Mouse (Mus musculus): ENCODE measurements around the gene Plekhg1. TPM values are rescaled to one million over a fixed set of nuclear protein-coding genes. Genes with fewer than 3 reads are reported as not detected.

The Plekhg1 gene
- polyA plus RNA-seq (2015; fragmentation: Nextera tagmentation; extraction: Ambion mirVana), result 4.7 and 4.8 TPM in 2 replicates

DNA sequence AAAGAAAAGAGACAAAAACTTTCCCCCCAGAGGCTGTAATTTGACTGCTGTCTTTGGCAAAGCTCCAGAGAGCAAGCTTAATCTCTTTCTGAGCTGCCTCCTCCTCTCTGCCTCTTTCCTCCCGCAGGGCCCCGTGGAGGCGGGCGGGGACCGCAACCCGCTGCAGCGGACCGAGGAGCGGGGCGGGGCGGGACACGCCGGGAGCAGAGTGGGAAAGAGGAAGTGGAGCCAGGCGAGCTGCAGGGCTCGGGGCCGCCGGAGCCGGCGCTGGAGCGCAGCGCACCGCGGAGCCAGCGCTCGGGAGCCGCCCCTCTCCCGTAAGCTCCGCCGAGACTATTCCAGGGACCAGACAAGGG lies at the start of gene Plekhg1:
Gene Plekhg1, plus strand, starts transcription at position 217 of the 356 bp plus-strand sequence.
- H3K9ac ChIP-seq (ENCODE audit: low read length), result peak within 1 kb of the TSS; percentile 80
- TF ChIP-seq CTCF (IDR thresholded peaks at IDR 0.05; ENCODE audit: low read depth) (peak; percentile 56), EP300 (optimal IDR thresholded peaks at IDR 0.05) (no peak)
- DNase-seq (ENCODE audit: low spot score) (peak; percentile 88), ATAC-seq (ENCODE audit: low FRiP score, low TSS enrichment) (peak; percentile 97)
- H3K27me3 ChIP-seq (ENCODE audit: control insufficient read depth, insufficient read depth, low read length), result no peaks in the 10 kb centered on the region
- peak within 1 kb of the TSS; percentile 95 for H3K4me2 ChIP-seq (replicated peaks; ENCODE audit: low read depth)
- H3K9me3 ChIP-seq (ENCODE audit: control insufficient read depth, low read length), result no peaks in the 10 kb centered on the region
- H3K36me3 ChIP-seq (ENCODE audit: control insufficient read depth, insufficient read depth, low read length), result no peaks in the 10 kb centered on the region
- H3K4me1 ChIP-seq (replicated peaks; ENCODE audit: control insufficient read depth, insufficient read depth), result no peaks in the 10 kb centered on the region; the same call in 1 of the 2 replicates
- WGBS, result 0% methylated on average over 22 of the region's 29 CpGs
- H3K4me3 ChIP-seq (ENCODE audit: low read depth, low read length), result peak within 1 kb of the TSS; percentile 71
- peak within 1 kb of the TSS; percentile 91 for H3K27ac ChIP-seq (replicated peaks)

DNA sequence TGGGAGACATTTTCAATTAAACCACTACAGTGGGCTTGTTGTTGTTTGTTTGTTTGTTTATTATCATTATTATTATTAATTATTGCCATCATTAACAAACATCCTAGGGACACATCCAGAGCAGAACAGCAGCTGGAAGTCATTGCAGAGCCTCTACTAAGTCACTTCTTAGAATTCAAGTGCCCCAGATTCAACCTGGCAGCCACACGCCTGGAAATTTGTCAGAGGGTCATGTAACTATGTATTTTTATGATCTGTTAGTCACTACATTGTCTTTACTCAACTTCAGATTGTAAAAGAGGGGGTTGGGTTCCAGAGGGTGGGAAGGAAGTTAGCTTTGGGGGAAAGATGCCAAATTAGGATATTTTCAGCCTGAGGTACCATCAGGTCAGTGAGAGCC lies 47.4 kb upstream of the Plekhg1 start:
- Histone ChIP-seq H3K27ac (replicated peaks) (no peak overlapping the region), H3K36me3 (ENCODE audit: control insufficient read depth, insufficient read depth, low read length) (no peaks in the 10 kb centered on the region), H3K4me1 (replicated peaks; ENCODE audit: control insufficient read depth, insufficient read depth) (no peaks in the 10 kb centered on the region), H3K4me3 (ENCODE audit: low read depth, low read length) (no peak overlapping the region), H3K9me3 (ENCODE audit: control insufficient read depth, low read length) (no peaks in the 10 kb centered on the region), H3K9ac (ENCODE audit: low read length) (no peak overlapping the region), H3K27me3 (ENCODE audit: control insufficient read depth, insufficient read depth, low read length) (no peaks in the 10 kb centered on the region), H3K4me2 (replicated peaks; ENCODE audit: low read depth) (no peak overlapping the region)
- no peak for ATAC-seq (ENCODE audit: low FRiP score, low TSS enrichment)
- no peak for DNase-seq (ENCODE audit: low spot score)
- WGBS, result 79% methylated on average over 1 of the region's 1 CpGs
- no peak for TF ChIP-seq CTCF (IDR thresholded peaks at IDR 0.05; ENCODE audit: low read depth)
- no peak for TF ChIP-seq EP300 (optimal IDR thresholded peaks at IDR 0.05)

DNA sequence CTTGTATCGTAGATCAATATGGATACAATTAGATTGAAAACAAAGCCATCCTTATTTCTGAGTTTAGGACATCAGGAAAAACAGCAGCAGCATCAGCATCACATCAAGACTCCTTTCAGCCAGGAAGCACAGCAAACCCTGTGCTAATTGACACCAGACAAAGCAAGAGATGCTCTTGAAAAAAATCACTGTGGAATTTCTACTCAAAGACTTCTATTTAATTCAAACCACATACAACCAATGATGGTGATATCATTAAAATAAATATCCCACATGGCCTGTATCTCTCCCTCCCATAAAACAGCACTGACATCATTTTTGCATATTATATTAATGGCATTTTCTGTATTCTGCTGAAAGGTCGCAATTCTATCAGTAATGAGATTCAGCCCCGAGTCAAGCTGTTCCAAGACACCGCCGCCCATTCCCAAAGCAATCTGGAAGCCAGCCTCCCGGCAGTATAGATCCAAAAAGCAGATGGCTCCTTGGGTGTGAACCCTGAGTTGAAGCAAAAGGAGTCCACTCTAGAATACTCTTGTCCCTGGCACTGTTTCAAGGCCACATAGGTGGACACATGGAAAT lies 46.4 kb upstream of the Plekhg1 start:
- no peak overlapping the region for H3K27ac ChIP-seq (replicated peaks)
- H3K4me2 ChIP-seq (replicated peaks; ENCODE audit: low read depth), result no peak overlapping the region
- H3K27me3 ChIP-seq (ENCODE audit: control insufficient read depth, insufficient read depth, low read length), result no peaks in the 10 kb centered on the region
- DNase-seq (ENCODE audit: low spot score) (no peak), ATAC-seq (ENCODE audit: low FRiP score, low TSS enrichment) (no peak)
- no peak overlapping the region for H3K4me3 ChIP-seq (ENCODE audit: low read depth, low read length)
- H3K4me1 ChIP-seq (replicated peaks; ENCODE audit: control insufficient read depth, insufficient read depth), result no peaks in the 10 kb centered on the region
- TF ChIP-seq EP300 (optimal IDR thresholded peaks at IDR 0.05), result no peak
- no peak for TF ChIP-seq CTCF (IDR thresholded peaks at IDR 0.05; ENCODE audit: low read depth)
- WGBS, result 69% methylated on average over 6 of the region's 6 CpGs
- H3K9me3 ChIP-seq (ENCODE audit: control insufficient read depth, low read length), result no peaks in the 10 kb centered on the region
- no peak overlapping the region for H3K9ac ChIP-seq (ENCODE audit: low read length)
- no peaks in the 10 kb centered on the region for H3K36me3 ChIP-seq (ENCODE audit: control insufficient read depth, insufficient read depth, low read length)

DNA sequence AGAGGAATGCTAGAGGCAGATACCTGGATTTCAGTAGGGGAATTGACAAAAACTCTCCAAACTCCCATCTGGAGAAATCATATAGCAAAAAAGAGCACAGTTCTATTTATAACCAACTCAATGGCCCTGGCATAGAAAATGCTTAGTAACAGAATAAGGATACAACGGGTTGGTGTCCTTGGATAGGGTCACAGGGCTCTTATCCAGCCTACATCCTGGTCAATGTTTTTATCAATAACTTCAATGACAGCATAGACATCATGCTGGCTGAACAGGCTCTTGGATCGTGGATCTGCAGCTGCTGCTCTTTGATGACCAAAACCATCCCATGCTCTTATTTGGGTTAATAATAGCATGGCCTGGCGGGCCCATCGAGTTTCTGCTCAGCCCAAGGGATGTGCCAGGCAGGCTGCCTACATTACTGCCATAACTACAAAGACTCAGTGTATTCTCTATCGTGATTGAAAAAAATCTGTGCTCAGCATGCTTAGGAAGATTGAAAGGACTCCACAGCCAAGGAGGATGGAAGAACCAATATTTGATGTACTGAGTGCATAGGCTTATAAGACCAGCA lies 44.7 kb upstream of the Plekhg1 start:
- no peak for DNase-seq (ENCODE audit: low spot score)
- no peak for ATAC-seq (ENCODE audit: low FRiP score, low TSS enrichment)
- H3K27ac ChIP-seq (replicated peaks), result no peak overlapping the region
- no peak overlapping the region for H3K4me2 ChIP-seq (replicated peaks; ENCODE audit: low read depth)
- H3K4me3 ChIP-seq (ENCODE audit: low read depth, low read length), result no peak overlapping the region
- no peaks in the 10 kb centered on the region for H3K36me3 ChIP-seq (ENCODE audit: control insufficient read depth, insufficient read depth, low read length)
- H3K4me1 ChIP-seq (replicated peaks; ENCODE audit: control insufficient read depth, insufficient read depth), result no peaks in the 10 kb centered on the region
- no peaks in the 10 kb centered on the region for H3K9me3 ChIP-seq (ENCODE audit: control insufficient read depth, low read length)
- no peaks in the 10 kb centered on the region for H3K27me3 ChIP-seq (ENCODE audit: control insufficient read depth, insufficient read depth, low read length)
- TF ChIP-seq EP300 (optimal IDR thresholded peaks at IDR 0.05), result no peak
- no peak for TF ChIP-seq CTCF (IDR thresholded peaks at IDR 0.05; ENCODE audit: low read depth)
- 80% methylated on average over 5 of the region's 5 CpGs for WGBS
- no peak overlapping the region for H3K9ac ChIP-seq (ENCODE audit: low read length)

- no peaks in the 10 kb centered on the region for H3K4me1 ChIP-seq (replicated peaks; ENCODE audit: control insufficient read depth, insufficient read depth)
- TF ChIP-seq CTCF (IDR thresholded peaks at IDR 0.05; ENCODE audit: low read depth), result no peak
- TF ChIP-seq EP300 (optimal IDR thresholded peaks at IDR 0.05), result no peak
- H3K9ac ChIP-seq (ENCODE audit: low read length), result no peak overlapping the region; the same call in 1 of the 2 replicates
- ATAC-seq (ENCODE audit: low FRiP score, low TSS enrichment), result peak; percentile 66; the same call in 1 of the 2 replicates
- no peak for DNase-seq (ENCODE audit: low spot score)
- no peaks in the 10 kb centered on the region for H3K9me3 ChIP-seq (ENCODE audit: control insufficient read depth, low read length)
- 19% methylated on average over 8 of the region's 8 CpGs for WGBS
- no peaks in the 10 kb centered on the region for H3K27me3 ChIP-seq (ENCODE audit: control insufficient read depth, insufficient read depth, low read length)
- no peak overlapping the region for H3K4me3 ChIP-seq (ENCODE audit: low read depth, low read length)
- H3K27ac ChIP-seq (replicated peaks), result peak overlapping the region; percentile 69
- no peaks in the 10 kb centered on the region for H3K36me3 ChIP-seq (ENCODE audit: control insufficient read depth, insufficient read depth, low read length)
- H3K4me2 ChIP-seq (replicated peaks; ENCODE audit: low read depth), result peak overlapping the region; percentile 23; the same call in 1 of the 2 replicates
Measured at GRCm38 (mm10) chr10:3696727-3697348, 43.3 kb upstream of the Plekhg1 start.

DNA sequence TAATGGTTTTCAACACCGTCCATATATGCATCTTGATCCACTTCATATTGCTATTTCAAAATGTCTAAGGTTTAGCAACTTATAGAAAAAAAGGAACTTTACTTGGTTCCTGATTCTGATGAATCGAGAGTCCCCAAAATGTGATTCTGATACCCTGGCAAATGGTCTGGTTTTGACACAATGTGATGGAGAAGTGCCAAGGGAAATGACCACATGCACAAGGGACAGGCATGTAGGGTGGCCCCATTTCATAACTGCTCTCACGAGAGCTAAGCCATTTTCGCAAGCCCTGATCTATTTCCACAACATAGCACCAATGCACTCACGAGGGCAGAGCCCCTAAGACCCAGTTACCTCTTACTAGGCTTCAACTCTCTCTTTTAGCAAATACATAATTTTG lies 42.7 kb upstream of the Plekhg1 start:
- DNase-seq (ENCODE audit: low spot score) (no peak), ATAC-seq (ENCODE audit: low FRiP score, low TSS enrichment) (no peak)
- no peaks in the 10 kb centered on the region for H3K27me3 ChIP-seq (ENCODE audit: control insufficient read depth, insufficient read depth, low read length)
- no peak overlapping the region for H3K4me2 ChIP-seq (replicated peaks; ENCODE audit: low read depth)
- H3K4me1 ChIP-seq (replicated peaks; ENCODE audit: control insufficient read depth, insufficient read depth), result no peaks in the 10 kb centered on the region
- no peak overlapping the region for H3K4me3 ChIP-seq (ENCODE audit: low read depth, low read length)
- H3K36me3 ChIP-seq (ENCODE audit: control insufficient read depth, insufficient read depth, low read length), result no peaks in the 10 kb centered on the region
- no peak overlapping the region for H3K27ac ChIP-seq (replicated peaks)
- H3K9ac ChIP-seq (ENCODE audit: low read length), result no peak overlapping the region
- no peaks in the 10 kb centered on the region for H3K9me3 ChIP-seq (ENCODE audit: control insufficient read depth, low read length)
- TF ChIP-seq CTCF (IDR thresholded peaks at IDR 0.05; ENCODE audit: low read depth) (no peak), EP300 (optimal IDR thresholded peaks at IDR 0.05) (no peak)
- 78% methylated on average over 5 of the region's 5 CpGs for WGBS
